Mouse (Mus musculus) kidney, embryonic 14.5 days (tissue): ENCODE results near the gene 4930535I16Rik. TPM values are rescaled to one million over a fixed set of nuclear protein-coding genes. Genes with fewer than 3 reads are reported as not detected.
"Not testable (repeated sequence)": the region's sequence is repeated elsewhere in the genome, so short reads cannot be mapped to it uniquely, and the experiment has no call there.

Experiments used
- ATAC-seq: fragments of 200-750 bp; cut with Nextera tagmentation; 2 replicates; pipeline ENCODE4 v1.8.0; 2017; ENCODE audit warnings: moderate number of reproducible peaks, mild to moderate bottlenecking, moderate TSS enrichment, moderate library complexity; ENCODE audit not compliant: low FRiP score, low TSS enrichment
- H3K27ac ChIP-seq: fragments of 300-500 bp; sonication (generic); 2 replicates; pipeline ENCODE4 v1.5.1; 2014; ENCODE audit warnings: low read depth, mild to moderate bottlenecking, low read length, moderate library complexity, mixed read lengths
- H3K27me3 ChIP-seq: fragments of 300-500 bp; sonication (generic); 2 replicates; pipeline ENCODE4 v1.6.1; 2014; ENCODE audit warnings: mild to moderate bottlenecking, low read length; ENCODE audit not compliant: control insufficient read depth, insufficient read depth
- H3K36me3 ChIP-seq: fragments of 300-500 bp; sonication (generic); 2 replicates; pipeline ENCODE4 v1.6.1; 2014; ENCODE audit warnings: low read length, mixed read lengths; ENCODE audit not compliant: control insufficient read depth, insufficient read depth
- H3K4me1 ChIP-seq: fragments of 300-500 bp; sonication (generic); 2 replicates; pipeline ENCODE4 v1.6.1; 2014; ENCODE audit warnings: low read length, mixed read lengths; ENCODE audit not compliant: control insufficient read depth, insufficient read depth
- H3K4me2 ChIP-seq: fragments of 300-500 bp; sonication (generic); replicated peaks from 2 replicates; pipeline ENCODE4 v1.6.1; 2014; ENCODE audit warnings: low read depth, mild to moderate bottlenecking, low read length
- H3K4me3 ChIP-seq: fragments of 300-500 bp; sonication (generic); 2 replicates; pipeline ENCODE4 v1.5.1; 2014; ENCODE audit warnings: mild to moderate bottlenecking, low read length
- H3K9ac ChIP-seq: fragments of 300-500 bp; sonication (generic); 2 replicates; pipeline ENCODE4 v1.6.1; 2014; ENCODE audit warnings: low read depth, mild to moderate bottlenecking, low read length, moderate library complexity
- H3K9me3 ChIP-seq: fragments of 300-500 bp; sonication (generic); 2 replicates; pipeline ENCODE4 v1.6.1; 2016; ENCODE audit warnings: low read length; ENCODE audit not compliant: control insufficient read depth
- WGBS: fragments of 180-500 bp; shearing (Covaris S2); extraction: QIAGEN DNeasy Blood & Tissue Kit; methylation state at CpG from one replicate; pipeline ENCODE4 v1.1.7; 2014; 5-methylcytosine and 5-hydroxymethylcytosine counted together
- polyA plus RNA-seq: library from polyadenylated mRNA; unstranded; fragments of >200 nt; fragmentation: Nextera tagmentation; extraction: Ambion mirVana; gene quantifications from 2 replicates; pipeline ENCODE4 v1.2.1, GENCODE M21; 2014

Gene 4930535I16Rik
- polyA plus RNA-seq, 1 experiment from 2014 or later = not detected

- H3K4me1 ChIP-seq = no peaks in the 10 kb centered on the region
- no peaks in the 10 kb centered on the region for H3K36me3 ChIP-seq
- H3K27me3 ChIP-seq = 0 out of 2 replicates have a peak, but pooled peaks cover 3% of the 10 kb centered on the region
- H3K27ac ChIP-seq = no peak overlapping the region
- no peak overlapping the region for H3K4me2 ChIP-seq
- no peak overlapping the region for H3K9ac ChIP-seq
- WGBS = 54% methylated on average over 5 of the region's 5 CpGs
- H3K9me3 ChIP-seq = no peaks in the 10 kb centered on the region
- no peak for ATAC-seq
- H3K4me3 ChIP-seq = no peak overlapping the region
Measured at GRCm38 (mm10) chr4:123947149-123947548, 29.3 kb upstream of the 4930535I16Rik start.

- H3K27ac ChIP-seq = no peak overlapping the region
- 86% methylated on average over 4 of the region's 4 CpGs for WGBS
- H3K9ac ChIP-seq = no peak overlapping the region
- no peaks in the 10 kb centered on the region for H3K4me1 ChIP-seq
- ATAC-seq = no peak
- H3K4me2 ChIP-seq = no peak overlapping the region
- no peak overlapping the region for H3K4me3 ChIP-seq
- H3K36me3 ChIP-seq = no peaks in the 10 kb centered on the region
- 0 out of 2 replicates have a peak, but pooled peaks cover 3% of the 10 kb centered on the region for H3K27me3 ChIP-seq
- H3K9me3 ChIP-seq = no peaks in the 10 kb centered on the region
Measured at GRCm38 (mm10) chr4:123946701-123947100, 28.9 kb upstream of the 4930535I16Rik start.

GRCm38 (mm10) chr4:123940878-123941277, 23.1 kb upstream of the 4930535I16Rik start:
- not testable (repeated sequence) for ATAC-seq, H3K4me1 ChIP-seq, H3K27me3 ChIP-seq, H3K4me3 ChIP-seq, H3K27ac ChIP-seq, H3K9ac ChIP-seq, H3K9me3 ChIP-seq, H3K4me2 ChIP-seq
- peaks cover 12% of the 10 kb centered on the region for H3K36me3 ChIP-seq
- 67% methylated on average over 7 of the region's 7 CpGs for WGBS

- ATAC-seq = no peak
- Histone ChIP-seq H3K9ac (no peak overlapping the region), H3K27me3 (no peaks in the 10 kb centered on the region), H3K4me2 (no peak overlapping the region), H3K36me3 (peaks cover 21% of the 10 kb centered on the region), H3K27ac (no peak overlapping the region), H3K4me3 (no peak overlapping the region), H3K4me1 (no peaks in the 10 kb centered on the region), H3K9me3 (no peaks in the 10 kb centered on the region)
- WGBS = 5% methylated on average over 4 of the region's 4 CpGs
Measured at GRCm38 (mm10) chr4:123939838-123940237, 22.0 kb upstream of the 4930535I16Rik start.

GRCm38 (mm10) chr4:123936059-123936458, 18.2 kb upstream of the 4930535I16Rik start:
- no peaks in the 10 kb centered on the region for H3K4me1 ChIP-seq
- ATAC-seq = no peak
- H3K27ac ChIP-seq = no peak overlapping the region
- 95% methylated on average over 7 of the region's 7 CpGs for WGBS
- no peaks in the 10 kb centered on the region for H3K9me3 ChIP-seq
- no peak overlapping the region for H3K4me2 ChIP-seq
- H3K36me3 ChIP-seq = peaks cover 48% of the 10 kb centered on the region
- no peak overlapping the region for H3K4me3 ChIP-seq
- H3K27me3 ChIP-seq = no peaks in the 10 kb centered on the region
- H3K9ac ChIP-seq = no peak overlapping the region

- Histone ChIP-seq H3K9ac (no peak overlapping the region), H3K36me3 (peaks cover 60% of the 10 kb centered on the region), H3K4me3 (no peak overlapping the region), H3K4me1 (no peaks in the 10 kb centered on the region), H3K4me2 (no peak overlapping the region), H3K27me3 (no peaks in the 10 kb centered on the region), H3K9me3 (no peaks in the 10 kb centered on the region), H3K27ac (no peak overlapping the region)
- ATAC-seq = no peak
- 88% methylated on average over 4 of the region's 4 CpGs for WGBS
Measured at GRCm38 (mm10) chr4:123934306-123934705, 16.5 kb upstream of the 4930535I16Rik start.

GRCm38 (mm10) chr4:123929994-123930393, 12.2 kb upstream of the 4930535I16Rik start:
- Histone ChIP-seq H3K27ac (no peak overlapping the region), H3K27me3 (no peaks in the 10 kb centered on the region), H3K4me1 (no peaks in the 10 kb centered on the region), H3K9ac (no peak overlapping the region), H3K4me2 (no peak overlapping the region), H3K36me3 (peaks cover 64% of the 10 kb centered on the region), H3K4me3 (no peak overlapping the region), H3K9me3 (no peaks in the 10 kb centered on the region)
- WGBS = 95% methylated on average over 4 of the region's 4 CpGs
- ATAC-seq = no peak

GRCm38 (mm10) chr4:123927961-123928360, 10.1 kb upstream of the 4930535I16Rik start:
- H3K4me2 ChIP-seq = no peak overlapping the region
- H3K9ac ChIP-seq = no peak overlapping the region
- H3K4me1 ChIP-seq = no peaks in the 10 kb centered on the region
- no peaks in the 10 kb centered on the region for H3K9me3 ChIP-seq
- no peak for ATAC-seq
- H3K36me3 ChIP-seq = peaks cover 66% of the 10 kb centered on the region
- no peak overlapping the region for H3K27ac ChIP-seq
- no peaks in the 10 kb centered on the region for H3K27me3 ChIP-seq
- H3K4me3 ChIP-seq = no peak overlapping the region

GRCm38 (mm10) chr4:123921055-123921565, 3.3 kb upstream of the 4930535I16Rik start:
- Histone ChIP-seq H3K4me2 (no peak overlapping the region), H3K27me3 (no peaks in the 10 kb centered on the region), H3K27ac (no peak overlapping the region), H3K4me1 (peaks cover 14% of the 10 kb centered on the region), H3K9me3 (no peaks in the 10 kb centered on the region), H3K9ac (no peak overlapping the region), H3K4me3 (no peak overlapping the region), H3K36me3 (peaks cover 53% of the 10 kb centered on the region)
- WGBS = 88% methylated on average over 4 of the region's 4 CpGs
- no peak for ATAC-seq
